Mouse (Mus musculus): ENCODE results near the gene Suco. TPM values are rescaled to one million over a fixed set of nuclear protein-coding genes. Genes with fewer than 3 reads are reported as not detected.

Gene Suco
- total and polyA plus RNA-seq, 3 experiments: 6.4 to 6.8 TPM; not detected in 1

DNA sequence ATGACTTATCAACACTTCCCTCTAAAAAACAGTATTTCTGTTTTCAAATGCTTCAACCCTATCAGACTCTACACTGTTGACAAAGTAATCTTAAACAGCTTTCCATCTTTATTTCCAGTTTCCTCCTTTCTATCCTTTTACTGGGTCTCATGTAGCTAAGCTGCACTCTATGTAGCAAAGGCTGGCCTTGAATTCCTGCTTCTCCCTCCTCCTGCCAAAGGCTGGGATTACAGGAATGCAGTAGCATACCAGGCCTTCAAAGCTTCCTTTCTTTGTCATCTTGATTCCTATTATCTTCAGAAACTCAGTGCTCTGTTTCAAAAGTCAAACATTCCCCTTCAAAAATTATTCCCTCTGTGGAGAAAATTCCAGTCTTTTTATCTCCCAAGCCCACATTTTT is 8.1 kb downstream of the Suco start:
- DNase-seq (ENCODE audit: low read depth, low spot score): no peak
- no peaks in the 10 kb centered on the region for H3K9me3 ChIP-seq (replicated peaks; ENCODE audit: insufficient read depth, low read length)
- H3K9ac ChIP-seq (ENCODE audit: control insufficient read depth, low read depth, low read length, poor library complexity, severe bottlenecking): no peak overlapping the region
- H3K27ac ChIP-seq (ENCODE audit: control insufficient read depth, low read depth, low read length): no peak overlapping the region
- H3K4me1 ChIP-seq (ENCODE audit: control insufficient read depth in 1 of 2, insufficient read depth in 2 of 2, low read length in 2 of 2): peaks cover 0 to 12% of the 10 kb centered on the region in 2 experiments; a peak in 2 of 4 replicates
- TF ChIP-seq ELF1 (IDR thresholded peaks at IDR 0.05; ENCODE audit: low read depth, low read length): no peak
- TF ChIP-seq SIN3A (IDR thresholded peaks at IDR 0.05; ENCODE audit: low read length): no peak
- TF ChIP-seq MXI1 (IDR thresholded peaks at IDR 0.05; ENCODE audit: low read depth, low read length): no peak
- TF ChIP-seq E2F4 (IDR thresholded peaks at IDR 0.05; ENCODE audit: borderline replicate concordance, low read depth, low read length): no peak
- TF ChIP-seq MAFK (IDR thresholded peaks at IDR 0.05; ENCODE audit: borderline replicate concordance, low read depth, low read length): no peak
- no peak for TF ChIP-seq KAT2A (conservative IDR thresholded peaks at IDR 0.05; ENCODE audit: low read depth, low read length)
- TF ChIP-seq USF2 (IDR thresholded peaks at IDR 0.05; ENCODE audit: borderline replicate concordance in 1 of 2, insufficient read depth in 1 of 2, low read depth in 1 of 2, low read length in 2 of 2): no peak
- no peak for TF ChIP-seq POLR2AphosphoS5 (IDR thresholded peaks at IDR 0.05; ENCODE audit: borderline replicate concordance, low read depth, low read length)
- no peak for TF ChIP-seq RAD21 (IDR thresholded peaks at IDR 0.05; ENCODE audit: low read depth, low read length)
- TF ChIP-seq ZNF384 (IDR thresholded peaks at IDR 0.05; ENCODE audit: low read depth, low read length): no peak
- no peak for TF ChIP-seq UBTF (IDR thresholded peaks at IDR 0.05; ENCODE audit: borderline replicate concordance, insufficient read depth, low read depth, low read length)
- no peak for TF ChIP-seq RCOR1 (IDR thresholded peaks at IDR 0.05; ENCODE audit: low read depth, low read length)
- no peak for TF ChIP-seq MYB (IDR thresholded peaks at IDR 0.05; ENCODE audit: low read depth, low read length)
- TF ChIP-seq TAL1 (IDR thresholded peaks at IDR 0.05; ENCODE audit: low read length): no peak
- TF ChIP-seq CHD2 (IDR thresholded peaks at IDR 0.05; ENCODE audit: low read length): no peak
- TF ChIP-seq MEF2A (IDR thresholded peaks at IDR 0.05; ENCODE audit: extremely low read depth, insufficient replicate concordance, low read depth, low read length, poor library complexity, severe bottlenecking): no peak
- no peak for TF ChIP-seq NELFE (IDR thresholded peaks at IDR 0.05; ENCODE audit: low read depth, low read length)
- TF ChIP-seq TBP (IDR thresholded peaks at IDR 0.05; ENCODE audit: low read depth, low read length): no peak
- H3K36me3 ChIP-seq (ENCODE audit: control insufficient read depth in 1 of 2, insufficient read depth in 2 of 2, low read length in 2 of 2): peaks cover 2 to 10% of the 10 kb centered on the region in 2 experiments; a peak in 3 of 4 replicates
- H3K27me3 ChIP-seq (ENCODE audit: control insufficient read depth in 1 of 2, insufficient read depth in 2 of 2, low read length in 2 of 2): no peaks in the 10 kb centered on the region
- H3K4me3 ChIP-seq (ENCODE audit: control insufficient read depth in 1 of 2, insufficient read depth in 1 of 2, low read depth in 2 of 2, low read length in 2 of 2): no peak overlapping the region
- H3K79me2 ChIP-seq (ENCODE audit: control insufficient read depth, insufficient read depth, low read length, poor library complexity): peaks cover 15% of the 10 kb centered on the region; the same call in 1 of the 2 replicates

DNA sequence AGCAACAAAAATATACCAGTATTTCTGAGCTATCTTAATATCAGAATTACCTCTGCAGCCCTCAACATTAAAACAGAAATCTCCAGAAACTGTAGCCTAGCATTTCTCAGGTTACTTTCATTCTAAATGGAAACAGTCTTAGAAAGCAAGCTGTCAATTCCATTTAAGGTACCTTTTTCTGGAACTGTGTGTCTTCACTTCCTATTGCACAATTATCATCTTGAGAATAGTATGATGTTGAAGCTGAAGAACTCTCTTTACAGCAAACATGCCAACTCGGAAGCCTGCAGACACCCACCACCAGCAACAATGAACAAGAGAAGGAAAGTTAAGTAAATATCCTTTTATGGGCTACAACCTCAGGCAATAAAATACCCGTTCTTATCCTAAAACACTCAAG is 12.7 kb downstream of the Suco start:
- Histone ChIP-seq H3K36me3 (ENCODE audit: control insufficient read depth in 1 of 2, insufficient read depth in 2 of 2, low read length in 2 of 2) (peaks cover 8 to 9% of the 10 kb centered on the region in 2 experiments; a peak in 3 of 4 replicates), H3K79me2 (ENCODE audit: control insufficient read depth, insufficient read depth, low read length, poor library complexity) (peaks cover 5% of the 10 kb centered on the region; the same call in 1 of the 2 replicates), H3K9ac (ENCODE audit: control insufficient read depth, low read depth, low read length, poor library complexity, severe bottlenecking) (no peak overlapping the region), H3K27ac (ENCODE audit: control insufficient read depth, low read depth, low read length) (no peak overlapping the region), H3K27me3 (ENCODE audit: control insufficient read depth in 1 of 2, insufficient read depth in 2 of 2, low read length in 2 of 2) (no peaks in the 10 kb centered on the region), H3K9me3 (replicated peaks; ENCODE audit: insufficient read depth, low read length) (no peaks in the 10 kb centered on the region), H3K4me1 (ENCODE audit: control insufficient read depth in 1 of 2, insufficient read depth in 2 of 2, low read length in 2 of 2) (peaks cover 0 to 10% of the 10 kb centered on the region in 2 experiments; a peak in 2 of 4 replicates), H3K4me3 (ENCODE audit: control insufficient read depth in 1 of 2, insufficient read depth in 1 of 2, low read depth in 2 of 2, low read length in 2 of 2) (no peak overlapping the region)
- no peak for TF ChIP-seq UBTF (IDR thresholded peaks at IDR 0.05; ENCODE audit: borderline replicate concordance, insufficient read depth, low read depth, low read length)
- no peak for TF ChIP-seq MEF2A (IDR thresholded peaks at IDR 0.05; ENCODE audit: extremely low read depth, insufficient replicate concordance, low read depth, low read length, poor library complexity, severe bottlenecking)
- no peak for TF ChIP-seq ELF1 (IDR thresholded peaks at IDR 0.05; ENCODE audit: low read depth, low read length)
- TF ChIP-seq TAL1 (IDR thresholded peaks at IDR 0.05; ENCODE audit: low read length): no peak
- no peak for TF ChIP-seq HCFC1 (IDR thresholded peaks at IDR 0.05; ENCODE audit: low read depth, low read length)
- TF ChIP-seq EP300 (IDR thresholded peaks at IDR 0.05; ENCODE audit: low read depth in 1 of 2, low read length in 2 of 2): no peak
- no peak for TF ChIP-seq CTCF (IDR thresholded peaks at IDR 0.05 in 2 of 3, conservative IDR thresholded peaks at IDR 0.05 in 1 of 3; ENCODE audit: control insufficient read depth in 1 of 3, insufficient read depth in 1 of 3, low read depth in 2 of 3, low read length in 3 of 3, poor library complexity in 1 of 3, severe bottlenecking in 1 of 3)
- TF ChIP-seq GATA1 (IDR thresholded peaks at IDR 0.05; ENCODE audit: low read depth, low read length): no peak
- no peak for TF ChIP-seq MXI1 (IDR thresholded peaks at IDR 0.05; ENCODE audit: low read depth, low read length)
- no peak for TF ChIP-seq RAD21 (IDR thresholded peaks at IDR 0.05; ENCODE audit: low read depth, low read length)
- TF ChIP-seq E2F4 (IDR thresholded peaks at IDR 0.05; ENCODE audit: borderline replicate concordance, low read depth, low read length): no peak
- no peak for TF ChIP-seq ZMIZ1 (IDR thresholded peaks at IDR 0.05; ENCODE audit: low read depth, low read length)
- DNase-seq (ENCODE audit: low read depth, low spot score): no peak

All from MEL (cell line).